Mouse (Mus musculus) gastrocnemius, adult 2 months (tissue): Measurements from ENCODE around the gene Osbpl3. TPM values are rescaled to one million over a fixed set of nuclear protein-coding genes. Genes with fewer than 3 reads are reported as not detected.
A peak's percentile ranks its signal among the peaks of the same experiment; 100 is the strongest.

ENCODE experiments used
- DNase-seq: peaks from one replicate; pipeline ENCODE4 v3.0.0; 2022
- H3K27ac ChIP-seq: fragments of 200-600 bp; 2 replicates; pipeline ENCODE4 v1.8.1; 2022; ENCODE audit warnings: mild to moderate bottlenecking
- H3K4me3 ChIP-seq: fragments of 200-600 bp; 2 replicates; pipeline ENCODE4 v1.8.1; 2022; ENCODE audit warnings: mild to moderate bottlenecking, moderate library complexity
- CTCF ChIP-seq: fragments of 200-600 bp; IDR thresholded peaks from 2 replicates; pipeline ENCODE4 v1.8.1; 2022; ENCODE audit warnings: antibody characterized with exemption, mild to moderate bottlenecking, moderate library complexity
- intact Hi-C: fragments of 180-260 bp; cut with DNase I; formaldehyde crosslinking; loops from one replicate; pipeline ENCODE4 v1.15.1; 2025
- total RNA-seq, 2 experiments: library from RNA; stranded (reverse); gene quantifications; 2 replicates each; pipeline ENCODE4 v1.2.3; 2021

Osbpl3 gene
- total RNA-seq, 2 experiments from 2014 or later: 2.2 to 3.3 TPM

DNA sequence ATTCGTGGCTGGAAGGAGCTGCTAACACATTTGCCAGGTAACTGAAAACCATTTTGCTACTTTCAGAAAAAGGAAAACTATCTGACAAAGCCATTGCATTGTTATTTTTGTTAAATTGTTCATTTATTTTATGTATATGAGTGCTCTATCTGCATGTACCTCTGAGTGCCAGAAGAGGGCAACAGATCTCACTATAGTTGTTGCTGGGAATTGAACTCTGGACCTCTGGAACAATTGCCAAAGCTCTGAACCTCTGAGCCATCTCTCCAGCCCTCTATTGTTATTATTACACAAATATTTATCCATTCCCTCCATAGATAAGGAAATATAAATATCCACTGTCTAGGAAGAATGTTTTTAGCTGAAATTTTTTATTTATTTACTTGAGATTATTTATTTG lies 107.4 kb downstream of the Osbpl3 start:
- TF ChIP-seq CTCF: peak; percentile 41
- Histone ChIP-seq H3K27ac (no peak overlapping the region), H3K4me3 (no peak overlapping the region)
- intact Hi-C loops: no loop called here
- DNase-seq: no peak

DNA sequence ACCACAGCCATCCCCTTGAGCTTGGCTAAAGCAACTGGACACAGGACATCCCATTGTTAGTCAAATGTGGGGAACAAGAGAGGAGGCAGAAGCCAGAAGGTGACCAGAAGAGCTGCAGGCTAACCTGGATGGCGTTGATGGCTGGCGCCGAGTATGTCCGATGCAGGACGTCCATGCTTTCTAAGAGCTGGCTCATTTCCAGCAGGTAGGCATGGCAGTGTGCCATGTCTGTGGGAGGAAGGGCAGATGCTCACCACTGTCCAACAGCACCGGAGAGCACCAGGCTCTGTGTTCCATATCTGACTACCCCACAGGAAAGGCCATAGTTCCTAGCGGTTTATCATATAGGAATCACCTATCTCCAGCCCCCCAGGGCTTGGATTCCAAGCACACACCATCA lies 109.8 kb downstream of the Osbpl3 start:
- intact Hi-C loops: no loop called here
- no peak for DNase-seq
- TF ChIP-seq CTCF: no peak
- Histone ChIP-seq H3K27ac (no peak overlapping the region), H3K4me3 (no peak overlapping the region)

- TF ChIP-seq CTCF: no peak
- intact Hi-C loops: no loop called here
- Histone ChIP-seq H3K27ac (no peak overlapping the region), H3K4me3 (no peak overlapping the region)
- DNase-seq: no peak
Observed at GRCm38 (mm10) chr6:50340226-50340906, 115.6 kb downstream of the Osbpl3 start.

GRCm38 (mm10) chr6:50337431-50337830 lies 118.6 kb downstream of the Osbpl3 start:
- Histone ChIP-seq H3K4me3 (no peak overlapping the region), H3K27ac (no peak overlapping the region)
- intact Hi-C loops: no loop called here
- TF ChIP-seq CTCF: no peak
- no peak for DNase-seq

GRCm38 (mm10) chr6:50336376-50336775 lies 119.6 kb downstream of the Osbpl3 start:
- no peak for TF ChIP-seq CTCF
- no peak overlapping the region for H3K27ac ChIP-seq
- DNase-seq: no peak
- intact Hi-C loops: no loop called here
- H3K4me3 ChIP-seq: no peak overlapping the region

- DNase-seq: no peak
- no peak overlapping the region for H3K4me3 ChIP-seq
- H3K27ac ChIP-seq: no peak overlapping the region
- intact Hi-C loops: no loop called here
- no peak for TF ChIP-seq CTCF
Observed at GRCm38 (mm10) chr6:50334846-50335821, 120.9 kb downstream of the Osbpl3 start.

GRCm38 (mm10) chr6:50333346-50333745 lies 122.7 kb downstream of the Osbpl3 start:
- Histone ChIP-seq H3K27ac (no peak overlapping the region), H3K4me3 (no peak overlapping the region)
- no peak for TF ChIP-seq CTCF
- DNase-seq: no peak
- intact Hi-C loops: no loop called here

GRCm38 (mm10) chr6:50331477-50331876 lies 124.5 kb downstream of the Osbpl3 start:
- intact Hi-C loops: no loop called here
- H3K4me3 ChIP-seq: no peak overlapping the region
- TF ChIP-seq CTCF: no peak
- DNase-seq: no peak
- H3K27ac ChIP-seq: no peak overlapping the region

DNA sequence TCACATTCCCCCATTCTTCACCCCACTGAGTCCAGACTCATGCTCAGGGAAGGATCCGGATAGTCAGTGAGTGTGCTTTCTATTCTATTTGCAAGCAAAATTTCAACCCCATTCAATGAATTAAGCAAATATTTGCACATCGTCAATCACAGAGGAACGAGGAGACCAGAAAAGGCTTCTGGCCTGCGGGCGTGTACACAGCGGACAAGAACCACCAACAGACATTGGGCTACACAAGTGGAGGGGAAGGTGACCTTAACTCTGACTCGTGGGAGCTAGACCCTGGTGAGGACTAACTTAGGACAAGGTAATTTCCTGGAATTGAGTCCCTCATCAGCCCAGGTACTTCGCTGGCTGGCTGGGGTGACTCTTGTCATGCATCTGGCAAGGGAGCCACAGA lies 126.6 kb downstream of the Osbpl3 start:
- intact Hi-C loops: no loop called here
- H3K27ac ChIP-seq: no peak overlapping the region
- no peak for TF ChIP-seq CTCF

GRCm38 (mm10) chr6:50328901-50329300 lies 127.1 kb downstream of the Osbpl3 start:
- DNase-seq: peak; percentile 51
- intact Hi-C loops: no loop called here
- Histone ChIP-seq H3K27ac (peak overlapping the region; percentile 49), H3K4me3 (no peak overlapping the region)
- no peak for TF ChIP-seq CTCF

More for the DNA sequence above, 126.6 kb downstream of the Osbpl3 start:
- DNase-seq: no peak
- no peak overlapping the region for H3K4me3 ChIP-seq

- no peak overlapping the region for H3K27ac ChIP-seq
- DNase-seq: no peak
- intact Hi-C loops: no loop called here
- no peak overlapping the region for H3K4me3 ChIP-seq
- no peak for TF ChIP-seq CTCF
Observed at GRCm38 (mm10) chr6:50326192-50326591, 129.8 kb downstream of the Osbpl3 start.

DNA sequence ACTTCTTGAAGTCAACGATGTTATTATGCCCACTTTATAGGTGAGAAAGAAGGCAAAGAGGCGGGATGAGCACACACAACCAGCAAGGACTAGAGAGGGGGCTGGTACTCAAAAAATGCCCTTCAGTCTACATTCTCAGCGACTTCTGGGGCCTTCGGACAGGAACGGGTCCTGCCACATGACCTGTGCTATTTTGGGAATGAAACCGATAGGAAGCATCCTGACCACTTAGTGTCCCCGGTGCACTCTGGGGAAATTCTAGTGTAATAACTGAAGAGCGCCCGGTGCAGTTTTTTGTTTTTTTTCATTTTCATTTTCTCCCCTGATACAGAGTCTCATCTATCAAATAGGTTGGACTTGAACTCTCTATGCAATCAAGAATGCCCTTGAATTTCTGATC lies 130.5 kb downstream of the Osbpl3 start:
- Histone ChIP-seq H3K4me3 (no peak overlapping the region), H3K27ac (no peak overlapping the region)
- TF ChIP-seq CTCF: no peak
- no peak for DNase-seq
- intact Hi-C loops: no loop called here

DNA sequence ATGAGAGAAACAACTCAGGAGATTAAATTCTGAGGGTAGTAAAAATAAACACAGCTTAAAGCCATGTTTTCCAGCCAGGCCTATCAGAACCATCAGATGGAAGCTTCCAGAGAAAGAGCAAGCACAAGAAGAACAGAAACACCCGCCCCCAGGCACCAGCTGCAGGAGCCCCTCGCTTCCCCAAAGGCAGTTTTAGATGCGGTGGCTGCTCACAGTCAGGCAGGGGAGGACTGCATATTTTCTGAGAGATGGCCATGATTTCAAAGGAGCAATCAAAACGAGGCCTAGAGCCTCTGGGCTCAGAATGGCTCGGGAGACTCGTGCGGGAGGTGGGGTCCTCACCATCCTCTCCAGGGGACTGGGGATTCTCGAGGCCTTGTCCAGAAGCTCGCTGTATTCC lies 133.4 kb downstream of the Osbpl3 start:
- Histone ChIP-seq H3K27ac (peak overlapping the region; percentile 56), H3K4me3 (no peak overlapping the region)
- no peak for DNase-seq
- intact Hi-C loops: no loop called here
- no peak for TF ChIP-seq CTCF
